Mouse (Mus musculus): ENCODE measurements around the gene Nelfb.
A peak's percentile ranks its signal among the peaks of the same experiment; 100 is the strongest.

The Nelfb gene

GRCm38 (mm10) chr2:25196172-25196954 is 14.9 kb downstream of the Nelfb start, which contains the start of gene Tor4a:
Tor4a (minus strand) TSS chr2:25196886.
- DNase-seq (ENCODE audit: low read depth), result peak; percentile 72

- no peak for DNase-seq (ENCODE audit: low read depth)
Measured at GRCm38 (mm10) chr2:25195211-25196156, 15.8 kb downstream of the Nelfb start.

GRCm38 (mm10) chr2:25194486-25195171 is 16.7 kb downstream of the Nelfb start:
- DNase-seq (ENCODE audit: low read depth), result no peak

- no peak for DNase-seq (ENCODE audit: low read depth)
Measured at GRCm38 (mm10) chr2:25194006-25194405, 17.3 kb downstream of the Nelfb start.

GRCm38 (mm10) chr2:25193330-25193770 is 17.9 kb downstream of the Nelfb start:
- DNase-seq (ENCODE audit: low read depth), result peak; percentile 91

- DNase-seq (ENCODE audit: low read depth), result no peak
Measured at GRCm38 (mm10) chr2:25187841-25188240, 23.4 kb downstream of the Nelfb start.

- DNase-seq (ENCODE audit: low read depth), result no peak
Measured at GRCm38 (mm10) chr2:25186575-25186930, 24.7 kb downstream of the Nelfb start.

- DNase-seq (ENCODE audit: low read depth), result no peak
Measured at GRCm38 (mm10) chr2:25185625-25186574, 25.4 kb downstream of the Nelfb start.

GRCm38 (mm10) chr2:25184496-25184895 is 26.8 kb downstream of the Nelfb start:
- no peak for DNase-seq (ENCODE audit: low read depth)

GRCm38 (mm10) chr2:25183336-25183735 is 28.0 kb downstream of the Nelfb start:
- no peak for DNase-seq (ENCODE audit: low read depth)

- no peak for DNase-seq (ENCODE audit: low read depth)
Measured at GRCm38 (mm10) chr2:25182664-25183063, 28.6 kb downstream of the Nelfb start.

- DNase-seq (ENCODE audit: low read depth), result no peak
Measured at GRCm38 (mm10) chr2:25181891-25182397, 29.3 kb downstream of the Nelfb start.

- DNase-seq (ENCODE audit: low read depth), result no peak
Measured at GRCm38 (mm10) chr2:25180973-25181890, 30.1 kb downstream of the Nelfb start.

- peak; percentile 80 for DNase-seq (ENCODE audit: low read depth)
Measured at GRCm38 (mm10) chr2:25180478-25180903, 30.8 kb downstream of the Nelfb start, which contains the start of gene Nrarp. Nrarp (plus strand) TSS chr2:25180758.

- DNase-seq (ENCODE audit: low read depth), result no peak
Measured at GRCm38 (mm10) chr2:25179566-25180217, 31.6 kb downstream of the Nelfb start.

- no peak for DNase-seq (ENCODE audit: low read depth)
Measured at GRCm38 (mm10) chr2:25178285-25178972, 32.9 kb downstream of the Nelfb start.

- no peak for DNase-seq (ENCODE audit: low read depth)
Measured at GRCm38 (mm10) chr2:25177685-25178084, 33.6 kb downstream of the Nelfb start.

GRCm38 (mm10) chr2:25177076-25177475 is 34.2 kb downstream of the Nelfb start:
- no peak for DNase-seq (ENCODE audit: low read depth)

All from c-Kit-positive CD71-negative TER-119-negative erythroid progenitor cells, embryonic 14.5 days (primary cell).